Mouse (Mus musculus): ENCODE results near the gene L3mbtl3. TPM values are rescaled to one million over a fixed set of nuclear protein-coding genes. Genes with fewer than 3 reads are reported as not detected.

L3mbtl3 gene
- polyA plus RNA-seq, 1 experiment from 2014 or later, result 11.6 TPM

GRCm38 (mm10) chr10:26332781-26333180 is 43.0 kb downstream of the L3mbtl3 start:
- ATAC-seq (ENCODE audit: insufficient read depth, low FRiP score, low read depth), result no peak
- 61% methylated on average over 2 of the region's 2 CpGs for WGBS
- Histone ChIP-seq H3K9me3 (no peaks in the 10 kb centered on the region), H3K4me2 (no peak overlapping the region), H3K4me1 (no peaks in the 10 kb centered on the region), H3K27ac (no peak overlapping the region), H3K27me3 (replicated peaks) (no peaks in the 10 kb centered on the region), H3K36me3 (0 out of 2 replicates have a peak, but pooled peaks cover 10% of the 10 kb centered on the region), H3K9ac (no peak overlapping the region), H3K4me3 (replicated peaks) (no peak overlapping the region)

- Histone ChIP-seq H3K27me3 (replicated peaks) (no peaks in the 10 kb centered on the region), H3K9me3 (no peaks in the 10 kb centered on the region), H3K36me3 (no peaks in the 10 kb centered on the region), H3K9ac (no peak overlapping the region), H3K4me2 (no peak overlapping the region), H3K27ac (no peak overlapping the region), H3K4me1 (no peaks in the 10 kb centered on the region), H3K4me3 (replicated peaks) (no peak overlapping the region)
- WGBS, result 82% methylated on average over 3 of the region's 3 CpGs
- no peak for ATAC-seq (ENCODE audit: insufficient read depth, low FRiP score, low read depth)
Observed at GRCm38 (mm10) chr10:26328843-26329242, 46.9 kb downstream of the L3mbtl3 start.

- Histone ChIP-seq H3K4me1 (no peaks in the 10 kb centered on the region), H3K27me3 (replicated peaks) (no peaks in the 10 kb centered on the region), H3K4me2 (no peak overlapping the region), H3K36me3 (no peaks in the 10 kb centered on the region), H3K9ac (no peak overlapping the region), H3K9me3 (no peaks in the 10 kb centered on the region), H3K4me3 (replicated peaks) (no peak overlapping the region), H3K27ac (no peak overlapping the region)
- no peak for ATAC-seq (ENCODE audit: insufficient read depth, low FRiP score, low read depth)
- 79% methylated on average over 17 of the region's 17 CpGs for WGBS
Observed at GRCm38 (mm10) chr10:26327691-26328542, 47.9 kb downstream of the L3mbtl3 start.

- H3K9me3 ChIP-seq, result no peaks in the 10 kb centered on the region
- H3K27me3 ChIP-seq (replicated peaks), result no peaks in the 10 kb centered on the region
- no peak for ATAC-seq (ENCODE audit: insufficient read depth, low FRiP score, low read depth)
- no peak overlapping the region for H3K27ac ChIP-seq
- H3K9ac ChIP-seq, result no peak overlapping the region
- H3K4me2 ChIP-seq, result no peak overlapping the region
- H3K4me1 ChIP-seq, result no peaks in the 10 kb centered on the region
- H3K36me3 ChIP-seq, result no peaks in the 10 kb centered on the region
- 92% methylated on average over 5 of the region's 5 CpGs for WGBS
- H3K4me3 ChIP-seq (replicated peaks), result no peak overlapping the region
Observed at GRCm38 (mm10) chr10:26327291-26327690, 48.5 kb downstream of the L3mbtl3 start.

- no peaks in the 10 kb centered on the region for H3K4me1 ChIP-seq
- no peak overlapping the region for H3K27ac ChIP-seq
- H3K27me3 ChIP-seq (replicated peaks), result no peaks in the 10 kb centered on the region
- H3K9me3 ChIP-seq, result no peaks in the 10 kb centered on the region
- no peak overlapping the region for H3K9ac ChIP-seq
- no peak for ATAC-seq (ENCODE audit: insufficient read depth, low FRiP score, low read depth)
- no peaks in the 10 kb centered on the region for H3K36me3 ChIP-seq
- no peak overlapping the region for H3K4me3 ChIP-seq (replicated peaks)
- 78% methylated on average over 2 of the region's 2 CpGs for WGBS
- no peak overlapping the region for H3K4me2 ChIP-seq
Observed at GRCm38 (mm10) chr10:26325320-26325719, 50.5 kb downstream of the L3mbtl3 start.

- no peak overlapping the region for H3K9ac ChIP-seq
- no peaks in the 10 kb centered on the region for H3K4me1 ChIP-seq
- H3K27me3 ChIP-seq (replicated peaks), result no peaks in the 10 kb centered on the region
- H3K9me3 ChIP-seq, result no peaks in the 10 kb centered on the region
- 0 out of 2 replicates have a peak, but pooled peaks cover 4% of the 10 kb centered on the region for H3K36me3 ChIP-seq
- no peak for ATAC-seq (ENCODE audit: insufficient read depth, low FRiP score, low read depth)
- 82% methylated on average over 7 of the region's 7 CpGs for WGBS
- H3K4me2 ChIP-seq, result no peak overlapping the region
- H3K4me3 ChIP-seq (replicated peaks), result no peak overlapping the region
- H3K27ac ChIP-seq, result no peak overlapping the region
Observed at GRCm38 (mm10) chr10:26322344-26323051, 53.3 kb downstream of the L3mbtl3 start.

GRCm38 (mm10) chr10:26320679-26321078 is 55.1 kb downstream of the L3mbtl3 start:
- no peak for ATAC-seq (ENCODE audit: insufficient read depth, low FRiP score, low read depth)
- 73% methylated on average over 4 of the region's 4 CpGs for WGBS
- H3K9me3 ChIP-seq, result no peaks in the 10 kb centered on the region
- H3K4me2 ChIP-seq, result no peak overlapping the region
- H3K9ac ChIP-seq, result no peak overlapping the region
- H3K4me3 ChIP-seq (replicated peaks), result no peak overlapping the region
- no peak overlapping the region for H3K27ac ChIP-seq
- no peaks in the 10 kb centered on the region for H3K27me3 ChIP-seq (replicated peaks)
- H3K4me1 ChIP-seq, result no peaks in the 10 kb centered on the region
- H3K36me3 ChIP-seq, result 0 out of 2 replicates have a peak, but pooled peaks cover 4% of the 10 kb centered on the region

GRCm38 (mm10) chr10:26314327-26314726 is 61.4 kb downstream of the L3mbtl3 start:
- no peak overlapping the region for H3K4me3 ChIP-seq (replicated peaks)
- no peaks in the 10 kb centered on the region for H3K4me1 ChIP-seq
- H3K27ac ChIP-seq, result no peak overlapping the region
- H3K36me3 ChIP-seq, result peaks cover 20% of the 10 kb centered on the region; the same call in 1 of the 2 replicates
- H3K9ac ChIP-seq, result no peak overlapping the region
- WGBS, result 92% methylated on average over 15 of the region's 15 CpGs
- no peak for ATAC-seq (ENCODE audit: insufficient read depth, low FRiP score, low read depth)
- H3K4me2 ChIP-seq, result no peak overlapping the region
- H3K9me3 ChIP-seq, result no peaks in the 10 kb centered on the region
- H3K27me3 ChIP-seq (replicated peaks), result no peaks in the 10 kb centered on the region

GRCm38 (mm10) chr10:26303485-26303884 is 72.3 kb downstream of the L3mbtl3 start:
- H3K4me3 ChIP-seq (replicated peaks), result no peak overlapping the region
- no peaks in the 10 kb centered on the region for H3K27me3 ChIP-seq (replicated peaks)
- H3K4me1 ChIP-seq, result no peaks in the 10 kb centered on the region
- no peaks in the 10 kb centered on the region for H3K9me3 ChIP-seq
- 94% methylated on average over 6 of the region's 6 CpGs for WGBS
- H3K36me3 ChIP-seq, result no peaks in the 10 kb centered on the region
- no peak overlapping the region for H3K9ac ChIP-seq
- no peak overlapping the region for H3K27ac ChIP-seq
- no peak overlapping the region for H3K4me2 ChIP-seq
- ATAC-seq (ENCODE audit: insufficient read depth, low FRiP score, low read depth), result no peak

GRCm38 (mm10) chr10:26302336-26302735 is 73.4 kb downstream of the L3mbtl3 start:
- H3K27me3 ChIP-seq (replicated peaks), result no peaks in the 10 kb centered on the region
- H3K4me1 ChIP-seq, result no peaks in the 10 kb centered on the region
- 93% methylated on average over 4 of the region's 4 CpGs for WGBS
- no peaks in the 10 kb centered on the region for H3K36me3 ChIP-seq
- no peak overlapping the region for H3K27ac ChIP-seq
- H3K9me3 ChIP-seq, result no peaks in the 10 kb centered on the region
- H3K9ac ChIP-seq, result no peak overlapping the region
- ATAC-seq (ENCODE audit: insufficient read depth, low FRiP score, low read depth), result no peak
- no peak overlapping the region for H3K4me2 ChIP-seq
- no peak overlapping the region for H3K4me3 ChIP-seq (replicated peaks)

GRCm38 (mm10) chr10:26297626-26298025 is 78.1 kb downstream of the L3mbtl3 start:
- Histone ChIP-seq H3K27ac (no peak overlapping the region), H3K27me3 (replicated peaks) (no peaks in the 10 kb centered on the region), H3K4me3 (replicated peaks) (no peak overlapping the region), H3K36me3 (peaks cover 3% of the 10 kb centered on the region; the same call in 1 of the 2 replicates), H3K9me3 (no peaks in the 10 kb centered on the region), H3K9ac (no peak overlapping the region), H3K4me2 (no peak overlapping the region), H3K4me1 (no peaks in the 10 kb centered on the region)
- no peak for ATAC-seq (ENCODE audit: insufficient read depth, low FRiP score, low read depth)
- WGBS, result 84% methylated on average over 7 of the region's 7 CpGs

GRCm38 (mm10) chr10:26297200-26297599 is 78.6 kb downstream of the L3mbtl3 start:
- Histone ChIP-seq H3K27ac (no peak overlapping the region), H3K4me3 (replicated peaks) (no peak overlapping the region), H3K9ac (no peak overlapping the region), H3K9me3 (no peaks in the 10 kb centered on the region), H3K4me2 (no peak overlapping the region), H3K36me3 (peaks cover 3% of the 10 kb centered on the region; the same call in 1 of the 2 replicates), H3K4me1 (no peaks in the 10 kb centered on the region), H3K27me3 (replicated peaks) (no peaks in the 10 kb centered on the region)
- WGBS, result 80% methylated on average over 3 of the region's 3 CpGs
- ATAC-seq (ENCODE audit: insufficient read depth, low FRiP score, low read depth), result no peak

Data from stomach, embryonic 15.5 days (tissue).